Mouse (Mus musculus) lung, postnatal 0 days (tissue): ENCODE data around the gene Engase.

ENCODE experiments used
- CTCF ChIP-seq: IDR thresholded peaks from 2 replicates; pipeline ENCODE4 v1.5.1; 2016; ENCODE audit warnings: antibody characterized with exemption, mild to moderate bottlenecking
- EP300 ChIP-seq: IDR thresholded peaks from 2 replicates; pipeline ENCODE4 v1.6.1; 2016; ENCODE audit warnings: antibody characterized with exemption, mild to moderate bottlenecking, control low read depth

- TF ChIP-seq CTCF (no peak), EP300 (no peak)
Measured at GRCm38 (mm10) chr11:118508341-118508740, 31.7 kb downstream of the Engase start.
